Mouse (Mus musculus) liver, postnatal 0 days (tissue): ENCODE data around the gene Gm20388.

Experiments
- CTCF ChIP-seq: sonication (generic); IDR thresholded peaks from 2 replicates; pipeline ENCODE4 v1.5.1; 2016; ENCODE audit warnings: antibody characterized with exemption, low read depth
- EP300 ChIP-seq: IDR thresholded peaks from 2 replicates; pipeline ENCODE4 v1.6.1; 2016; ENCODE audit warnings: antibody characterized with exemption, low read depth, mild to moderate bottlenecking

- TF ChIP-seq CTCF (no peak), EP300 (no peak)
Measured at GRCm38 (mm10) chr8:122789796-122790195, 2879.2 kb downstream of the Gm20388 start.
